Mouse (Mus musculus): Measurements from ENCODE around the gene Dusp7. TPM values are rescaled to one million over a fixed set of nuclear protein-coding genes. Genes with fewer than 3 reads are reported as not detected.

Gene Dusp7
- polyA plus RNA-seq, 1 experiment from 2014 or later, result 4.6 TPM

DNA sequence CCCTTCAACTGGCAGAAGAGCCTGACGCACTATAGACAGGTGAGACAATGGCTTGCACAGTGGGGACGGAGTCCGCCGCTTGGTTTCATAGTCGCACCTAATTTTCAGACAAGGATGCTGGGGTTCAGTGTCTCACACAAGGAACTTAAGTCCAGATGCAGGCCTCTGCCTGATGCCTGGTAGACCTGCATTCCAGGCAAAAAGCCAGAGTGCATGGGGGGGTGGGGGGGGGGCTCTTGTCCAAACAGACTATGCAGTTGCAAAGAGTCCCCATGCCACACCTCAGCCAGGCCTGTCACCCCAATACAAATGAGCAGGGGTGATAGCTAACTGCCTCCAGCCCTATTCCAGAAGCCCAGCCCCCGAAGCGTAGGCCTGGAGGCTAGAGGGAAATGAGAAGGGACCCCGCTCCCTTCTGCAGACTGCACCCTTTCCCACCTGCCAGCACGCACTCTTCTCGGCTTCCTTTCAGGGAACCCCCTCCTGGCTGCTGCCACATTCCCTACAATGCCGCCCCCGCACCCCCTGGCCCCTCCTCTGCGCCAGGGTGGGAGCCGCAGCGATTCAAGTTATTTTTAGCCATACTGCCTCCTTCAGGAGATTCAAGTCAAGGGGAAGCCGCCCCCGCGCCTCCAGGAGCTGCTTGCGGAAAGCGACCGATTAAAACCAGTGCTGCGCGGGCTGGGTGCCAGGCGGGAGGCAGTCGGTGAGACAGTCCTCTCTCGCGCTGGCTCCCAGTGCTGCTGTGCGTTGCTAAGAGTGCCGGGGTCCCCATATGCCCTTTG lies 49.6 kb downstream of the Dusp7 start:
- Histone ChIP-seq H3K36me3 (ENCODE audit: control insufficient read depth, insufficient read depth) (no peaks in the 10 kb centered on the region), H3K9me3 (ENCODE audit: control insufficient read depth) (no peaks in the 10 kb centered on the region), H3K4me1 (replicated peaks; ENCODE audit: control insufficient read depth, insufficient read depth, low read length) (no peaks in the 10 kb centered on the region), H3K4me3 (ENCODE audit: low read depth, low read length) (0 out of 2 replicates have a peak overlapping the region, but pooled peaks have one; percentile 7), H3K27me3 (replicated peaks; ENCODE audit: control insufficient read depth, insufficient read depth, low read length) (peaks cover 7% of the 10 kb centered on the region; the same call in 1 of the 2 replicates), H3K9ac (ENCODE audit: low read depth, low read length) (0 out of 2 replicates have a peak overlapping the region, but pooled peaks have one; percentile 11), H3K27ac (ENCODE audit: low read depth, low read length) (no peak overlapping the region), H3K4me2 (replicated peaks; ENCODE audit: low read depth) (peak overlapping the region; percentile 56)
- WGBS, result 20% methylated on average over 29 of the region's 29 CpGs
- ATAC-seq, result peak; percentile 17; the same call in 1 of the 2 replicates
- TF ChIP-seq CTCF (IDR thresholded peaks at IDR 0.05; ENCODE audit: low read depth), result peak; percentile 56

DNA sequence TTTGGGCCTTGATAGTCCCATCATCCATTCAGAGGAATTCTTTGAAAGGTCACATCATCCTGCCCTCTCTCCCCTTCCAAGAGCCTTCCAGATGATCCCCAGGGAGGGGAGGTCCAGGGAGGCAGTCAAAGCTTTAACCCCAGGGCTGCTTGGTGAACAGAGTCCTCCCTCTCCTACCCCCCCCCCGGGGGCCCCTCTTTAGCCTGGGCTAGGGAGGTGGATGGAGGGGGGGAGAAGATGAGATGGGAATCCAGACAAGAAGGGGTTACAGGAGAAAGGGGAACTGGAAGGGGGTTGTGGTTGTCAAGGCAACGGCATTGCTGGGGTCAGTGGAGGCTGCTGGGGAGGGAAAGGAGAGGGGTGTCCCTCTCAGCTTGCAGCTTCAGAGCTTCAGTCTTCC lies 52.2 kb downstream of the Dusp7 start:
- H3K4me2 ChIP-seq (replicated peaks; ENCODE audit: low read depth), result no peak overlapping the region
- TF ChIP-seq CTCF (IDR thresholded peaks at IDR 0.05; ENCODE audit: low read depth), result no peak
- 10% methylated on average over 2 of the region's 2 CpGs for WGBS
- H3K27me3 ChIP-seq (replicated peaks; ENCODE audit: control insufficient read depth, insufficient read depth, low read length), result peaks cover 7% of the 10 kb centered on the region; the same call in 1 of the 2 replicates
- no peak for ATAC-seq
- H3K4me3 ChIP-seq (ENCODE audit: low read depth, low read length), result no peak overlapping the region
- no peak overlapping the region for H3K27ac ChIP-seq (ENCODE audit: low read depth, low read length)
- no peaks in the 10 kb centered on the region for H3K4me1 ChIP-seq (replicated peaks; ENCODE audit: control insufficient read depth, insufficient read depth, low read length)
- H3K9me3 ChIP-seq (ENCODE audit: control insufficient read depth), result no peaks in the 10 kb centered on the region
- H3K36me3 ChIP-seq (ENCODE audit: control insufficient read depth, insufficient read depth), result no peaks in the 10 kb centered on the region
- H3K9ac ChIP-seq (ENCODE audit: low read depth, low read length), result no peak overlapping the region

GRCm38 (mm10) chr9:106421033-106421864 lies 52.8 kb downstream of the Dusp7 start:
- Histone ChIP-seq H3K27me3 (replicated peaks; ENCODE audit: control insufficient read depth, insufficient read depth, low read length) (peaks cover 7% of the 10 kb centered on the region; the same call in 1 of the 2 replicates), H3K4me3 (ENCODE audit: low read depth, low read length) (no peak overlapping the region), H3K9me3 (ENCODE audit: control insufficient read depth) (no peaks in the 10 kb centered on the region), H3K4me1 (replicated peaks; ENCODE audit: control insufficient read depth, insufficient read depth, low read length) (no peaks in the 10 kb centered on the region), H3K4me2 (replicated peaks; ENCODE audit: low read depth) (peak overlapping the region; percentile 40), H3K27ac (ENCODE audit: low read depth, low read length) (no peak overlapping the region), H3K36me3 (ENCODE audit: control insufficient read depth, insufficient read depth) (no peaks in the 10 kb centered on the region), H3K9ac (ENCODE audit: low read depth, low read length) (no peak overlapping the region)
- TF ChIP-seq CTCF (IDR thresholded peaks at IDR 0.05; ENCODE audit: low read depth), result no peak
- 19% methylated on average over 17 of the region's 18 CpGs for WGBS
- peak; percentile 5; the same call in 1 of the 2 replicates for ATAC-seq

GRCm38 (mm10) chr9:106421865-106422160 lies 53.4 kb downstream of the Dusp7 start:
- TF ChIP-seq CTCF (IDR thresholded peaks at IDR 0.05; ENCODE audit: low read depth), result peak; percentile 99
- peak overlapping the region; percentile 40 for H3K4me2 ChIP-seq (replicated peaks; ENCODE audit: low read depth)
- H3K36me3 ChIP-seq (ENCODE audit: control insufficient read depth, insufficient read depth), result no peaks in the 10 kb centered on the region
- no peak overlapping the region for H3K9ac ChIP-seq (ENCODE audit: low read depth, low read length)
- WGBS, result 1% methylated on average over 3 of the region's 3 CpGs
- peaks cover 7% of the 10 kb centered on the region; the same call in 1 of the 2 replicates for H3K27me3 ChIP-seq (replicated peaks; ENCODE audit: control insufficient read depth, insufficient read depth, low read length)
- ATAC-seq, result peak; percentile 58
- no peaks in the 10 kb centered on the region for H3K4me1 ChIP-seq (replicated peaks; ENCODE audit: control insufficient read depth, insufficient read depth, low read length)
- H3K4me3 ChIP-seq (ENCODE audit: low read depth, low read length), result no peak overlapping the region
- H3K27ac ChIP-seq (ENCODE audit: low read depth, low read length), result no peak overlapping the region
- H3K9me3 ChIP-seq (ENCODE audit: control insufficient read depth), result no peaks in the 10 kb centered on the region

Other genes with a start within 250 kb of the Dusp7 start
- 17.4 and 20.6 TPM in 2 replicates for gene Glyctk, start 210.5 kb upstream of the Dusp7 start, polyA plus RNA-seq (2015; fragmentation: Nextera tagmentation; extraction: Ambion mirVana)
- 10.6 and 11.3 TPM in 2 replicates for gene Wdr82, start 197.7 kb upstream of the Dusp7 start, polyA plus RNA-seq (2015; fragmentation: Nextera tagmentation; extraction: Ambion mirVana)
- gene Ppm1m, start 168.9 kb upstream of the Dusp7 start, polyA plus RNA-seq (2015; fragmentation: Nextera tagmentation; extraction: Ambion mirVana), result 10.0 and 10.8 TPM in 2 replicates
- gene Twf2, start 165.5 kb upstream of the Dusp7 start, polyA plus RNA-seq (2015; fragmentation: Nextera tagmentation; extraction: Ambion mirVana), result 21.9 and 25.6 TPM in 2 replicates
- 0.08 and 0.09 TPM in 2 replicates for gene Tlr9, start 146.0 kb upstream of the Dusp7 start, polyA plus RNA-seq (2015; fragmentation: Nextera tagmentation; extraction: Ambion mirVana)
- gene Alas1, start 120.0 kb upstream of the Dusp7 start, polyA plus RNA-seq (2015; fragmentation: Nextera tagmentation; extraction: Ambion mirVana), result 81.2 and 82.9 TPM in 2 replicates
- 11.5 and 12.3 TPM in 2 replicates for gene Poc1a, start 87.6 kb upstream of the Dusp7 start, polyA plus RNA-seq (2015; fragmentation: Nextera tagmentation; extraction: Ambion mirVana)
- gene Rpl29, start 60.8 kb downstream of the Dusp7 start, polyA plus RNA-seq (2015; fragmentation: Nextera tagmentation; extraction: Ambion mirVana), result 539 and 575 TPM in 2 replicates
- 42.2 and 43.2 TPM in 2 replicates for gene Acy1, start 69.7 kb downstream of the Dusp7 start, polyA plus RNA-seq (2015; fragmentation: Nextera tagmentation; extraction: Ambion mirVana)
- 35.9 and 38.1 TPM in 2 replicates for gene Abhd14b, start 78.8 kb downstream of the Dusp7 start, polyA plus RNA-seq (2015; fragmentation: Nextera tagmentation; extraction: Ambion mirVana)
- gene Abhd14a, start 79.0 kb downstream of the Dusp7 start, polyA plus RNA-seq (2015; fragmentation: Nextera tagmentation; extraction: Ambion mirVana), result 20.8 and 21.0 TPM in 2 replicates
- gene Pcbp4, start 84.7 kb downstream of the Dusp7 start, polyA plus RNA-seq (2015; fragmentation: Nextera tagmentation; extraction: Ambion mirVana), result 13.8 and 15.7 TPM in 2 replicates
- 0.17 and 0.26 TPM in 2 replicates for gene Gpr62, start 97.3 kb downstream of the Dusp7 start, polyA plus RNA-seq (2015; fragmentation: Nextera tagmentation; extraction: Ambion mirVana)
- 17.7 and 19.4 TPM in 2 replicates for gene Rrp9, start 107.3 kb downstream of the Dusp7 start, polyA plus RNA-seq (2015; fragmentation: Nextera tagmentation; extraction: Ambion mirVana)
- gene Parp3, start 108.3 kb downstream of the Dusp7 start, polyA plus RNA-seq (2015; fragmentation: Nextera tagmentation; extraction: Ambion mirVana), result 2.5 and 3.8 TPM in 2 replicates
- not detected in 2 replicates for gene Iqcf1, start 131.3 kb downstream of the Dusp7 start, polyA plus RNA-seq (2015; fragmentation: Nextera tagmentation; extraction: Ambion mirVana)
- gene Iqcf5, start 145.9 kb downstream of the Dusp7 start, polyA plus RNA-seq (2015; fragmentation: Nextera tagmentation; extraction: Ambion mirVana), result not detected in 2 replicates
- not detected in 2 replicates for gene Iqcf3, start 193.0 kb downstream of the Dusp7 start, polyA plus RNA-seq (2015; fragmentation: Nextera tagmentation; extraction: Ambion mirVana)
- gene Iqcf4, start 202.4 kb downstream of the Dusp7 start, polyA plus RNA-seq (2015; fragmentation: Nextera tagmentation; extraction: Ambion mirVana), result not detected in 2 replicates